Mouse (Mus musculus): ENCODE measurements around the gene Scaf11. TPM values are rescaled to one million over a fixed set of nuclear protein-coding genes. Genes with fewer than 3 reads are reported as not detected.

The Scaf11 gene
- polyA plus RNA-seq (2012) = 30.9 and 35.1 TPM in 2 replicates

DNA sequence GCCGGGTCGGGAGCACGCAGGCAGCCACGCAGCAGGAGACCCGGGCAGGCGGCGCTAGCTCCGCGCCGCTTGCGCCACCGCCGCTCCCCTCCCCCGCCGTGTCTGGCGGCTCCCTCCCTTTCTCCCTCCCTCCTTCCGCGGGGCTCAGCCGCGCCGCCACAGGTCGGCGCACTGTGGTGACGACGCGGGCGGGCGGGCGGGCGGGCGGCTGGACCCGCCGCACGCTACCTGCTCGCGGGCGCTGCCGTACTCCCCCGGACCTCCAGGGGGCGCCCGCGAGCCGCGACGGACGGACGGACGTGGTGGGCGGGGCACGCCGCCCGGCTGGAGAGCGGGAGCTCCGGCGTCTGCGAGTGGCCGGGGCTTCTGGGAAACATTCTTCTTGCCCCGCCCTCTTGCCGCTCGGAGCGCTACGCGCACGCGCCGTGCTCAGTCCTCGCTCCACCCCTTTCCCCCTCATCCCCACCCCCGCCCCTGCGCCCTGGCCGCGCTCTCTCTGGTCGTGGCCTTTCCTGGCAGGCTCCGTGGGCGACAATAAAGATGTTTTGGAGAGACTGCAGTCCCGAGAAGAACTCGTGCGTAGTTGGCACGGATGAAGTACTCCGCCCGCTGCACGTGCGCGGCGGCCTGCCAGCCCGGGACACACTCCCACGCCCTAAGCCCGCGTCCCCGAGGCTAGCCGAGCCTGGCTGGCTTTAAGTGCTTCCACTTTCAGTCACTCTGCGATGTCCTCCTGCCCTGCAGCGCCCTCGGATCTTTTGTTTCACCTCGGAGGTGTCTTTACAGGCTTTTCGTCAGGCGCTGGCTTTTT is at the start of gene Scaf11:
Gene Scaf11 (minus strand): TSS at position 114 of the 811 bp plus-strand sequence.

Other genes with a start within 250 kb of the Scaf11 start
- 12.9 and 17.9 TPM in 2 replicates for gene Arid2, start 173.3 kb downstream of the Scaf11 start, polyA plus RNA-seq (2012)
- 40.7 and 43.9 TPM in 2 replicates for gene Slc38a1, start 182.1 kb upstream of the Scaf11 start, polyA plus RNA-seq (2012)
- 35.8 and 42.4 TPM in 2 replicates for gene Slc38a2, start 238.9 kb upstream of the Scaf11 start, polyA plus RNA-seq (2012)